Mouse (Mus musculus): ENCODE results near the gene Plekha7. TPM values are rescaled to one million over a fixed set of nuclear protein-coding genes. Genes with fewer than 3 reads are reported as not detected.

Gene Plekha7
- polyA plus RNA-seq, 1 experiment from 2014 or later = 10.4 TPM

DNA sequence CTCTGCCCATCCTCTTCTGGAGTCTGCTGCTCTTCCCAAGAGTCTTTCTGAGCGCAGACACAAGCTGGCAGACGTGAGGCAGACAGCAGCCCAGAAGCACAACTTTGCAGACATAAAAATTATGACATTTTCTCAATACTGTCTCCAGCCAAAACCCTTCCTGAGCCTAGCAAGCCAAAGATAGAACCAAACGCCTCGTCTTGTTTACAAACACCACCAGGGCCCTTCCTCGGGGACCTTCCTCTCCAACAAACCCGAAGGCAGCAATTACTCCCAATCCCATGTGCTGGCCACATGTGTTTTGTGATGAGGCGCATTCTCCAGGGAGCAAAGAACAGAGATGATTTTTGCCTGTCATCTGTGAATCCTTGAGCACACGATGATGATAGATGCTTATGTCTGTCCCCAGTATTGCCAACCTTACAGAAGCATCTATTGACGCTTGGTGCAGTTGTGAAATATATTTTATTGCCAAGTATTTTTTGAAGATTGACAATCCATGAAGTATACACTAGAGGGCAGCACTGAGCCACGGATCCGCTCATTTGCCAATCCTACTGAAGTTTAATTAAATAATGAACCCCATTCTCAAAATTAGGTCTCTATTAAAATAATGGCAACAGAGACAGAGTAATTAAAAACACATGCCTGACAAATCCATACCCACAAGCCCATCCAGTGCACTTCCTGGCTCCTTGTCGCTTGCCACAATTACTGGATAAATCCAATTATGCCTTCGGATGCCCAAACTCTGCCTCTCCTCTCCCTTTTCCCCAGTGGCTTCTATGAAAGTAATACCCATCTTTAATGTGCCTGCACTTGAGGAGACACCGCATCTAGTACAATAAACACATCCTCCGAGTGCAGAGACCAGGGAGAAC lies 62.1 kb downstream of the Plekha7 start:
- Histone ChIP-seq H3K27me3 (replicated peaks) (no peaks in the 10 kb centered on the region), H3K4me2 (replicated peaks) (peak overlapping the region; percentile 41), H3K9ac (no peak overlapping the region), H3K36me3 (no peaks in the 10 kb centered on the region), H3K4me1 (peaks cover 23% of the 10 kb centered on the region), H3K9me3 (no peaks in the 10 kb centered on the region), H3K27ac (no peak overlapping the region), H3K4me3 (no peak overlapping the region)
- ATAC-seq (ENCODE audit: low FRiP score, low read depth) = no peak
- 37% methylated on average over 15 of the region's 15 CpGs for WGBS

DNA sequence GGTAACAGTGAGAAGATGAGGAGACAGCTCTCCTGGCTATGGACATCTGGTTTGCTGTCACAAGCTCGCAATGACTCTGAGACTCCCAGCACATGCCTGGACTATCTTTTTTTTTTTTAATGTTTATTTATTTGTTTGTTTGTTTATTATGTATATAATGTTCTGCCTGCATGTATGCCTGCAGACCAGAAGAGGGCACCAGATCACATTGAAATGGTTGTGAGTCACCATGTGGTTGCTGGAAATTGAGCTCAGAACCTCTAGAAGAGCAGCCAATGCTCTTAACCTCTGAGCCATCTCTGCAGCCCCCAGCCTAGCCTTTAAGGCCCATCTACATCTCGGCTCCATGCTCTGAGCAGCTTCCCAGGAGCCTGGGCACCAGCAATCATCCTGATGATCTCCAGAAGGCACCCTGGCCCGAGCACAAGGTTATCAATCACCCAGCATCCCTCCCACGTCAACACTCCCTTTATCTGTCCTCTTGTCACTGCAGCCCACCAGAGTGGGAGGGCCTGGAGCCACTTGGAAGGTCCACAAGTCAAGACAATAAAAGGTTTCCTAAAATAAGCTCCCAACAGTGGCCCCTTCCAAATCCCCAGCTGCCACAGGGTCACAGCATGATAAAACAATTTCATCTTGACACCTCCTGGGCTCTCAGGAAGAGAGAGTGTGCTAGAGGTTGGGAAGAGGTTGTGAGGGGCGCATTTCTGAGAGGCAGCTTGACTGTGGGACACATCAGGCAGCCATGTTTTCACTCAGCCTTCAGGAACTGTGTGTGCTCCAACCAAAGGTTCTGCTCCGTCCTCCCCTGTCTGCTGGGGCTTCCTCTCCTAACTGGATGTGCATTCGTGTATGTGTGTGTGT lies 63.6 kb downstream of the Plekha7 start:
- Histone ChIP-seq H3K36me3 (no peaks in the 10 kb centered on the region), H3K27me3 (replicated peaks) (no peaks in the 10 kb centered on the region), H3K4me3 (no peak overlapping the region), H3K9ac (no peak overlapping the region), H3K4me2 (replicated peaks) (no peak overlapping the region), H3K4me1 (peaks cover 23% of the 10 kb centered on the region), H3K9me3 (no peaks in the 10 kb centered on the region), H3K27ac (no peak overlapping the region)
- WGBS = 31% methylated on average over 7 of the region's 7 CpGs
- ATAC-seq (ENCODE audit: low FRiP score, low read depth) = no peak

DNA sequence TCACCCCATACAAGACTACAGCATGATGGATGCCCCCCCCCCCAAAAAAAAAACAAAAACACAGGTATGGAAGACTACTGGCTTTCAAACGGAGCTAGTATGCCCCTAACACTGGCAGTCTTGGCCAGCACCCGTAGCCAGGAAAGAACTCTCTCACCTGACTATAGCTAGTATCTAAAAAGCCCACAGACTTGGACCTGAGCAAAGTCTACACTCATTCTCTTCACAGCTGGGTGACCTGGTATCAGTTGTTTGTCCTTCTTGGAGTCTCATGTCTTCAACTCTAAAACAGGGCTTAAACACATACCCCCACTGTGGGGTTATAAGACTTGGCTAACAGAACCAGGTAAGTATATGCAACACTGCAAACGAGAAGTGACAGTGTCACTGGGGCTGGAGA lies 65.4 kb downstream of the Plekha7 start:
- H3K4me3 ChIP-seq = no peak overlapping the region
- H3K36me3 ChIP-seq = no peaks in the 10 kb centered on the region
- H3K9me3 ChIP-seq = no peaks in the 10 kb centered on the region
- ATAC-seq (ENCODE audit: low FRiP score, low read depth) = no peak
- H3K4me2 ChIP-seq (replicated peaks) = no peak overlapping the region
- H3K27me3 ChIP-seq (replicated peaks) = peaks cover 8% of the 10 kb centered on the region
- 87% methylated on average over 3 of the region's 3 CpGs for WGBS
- no peak overlapping the region for H3K27ac ChIP-seq
- H3K9ac ChIP-seq = no peak overlapping the region
- peaks cover 24% of the 10 kb centered on the region for H3K4me1 ChIP-seq

DNA sequence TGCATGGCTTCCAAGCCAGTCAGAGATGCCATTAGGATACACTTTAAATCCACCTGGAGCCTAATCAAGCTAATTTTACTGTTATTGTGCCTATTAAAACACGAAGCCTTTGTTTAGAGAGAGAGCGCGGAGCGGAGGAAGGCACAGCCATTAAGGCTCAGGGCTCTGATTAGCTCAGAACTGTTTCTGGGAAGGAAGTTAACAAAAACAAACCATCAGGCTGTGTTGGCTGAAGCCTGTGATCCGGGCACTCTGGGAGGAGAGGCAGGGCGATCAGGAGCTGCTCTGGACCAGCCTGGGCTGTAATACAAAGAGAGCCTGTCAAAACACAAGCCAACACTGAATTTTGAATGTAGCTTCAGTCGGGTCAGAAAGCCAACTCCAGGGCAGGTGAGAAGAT lies 66.6 kb downstream of the Plekha7 start:
- no peaks in the 10 kb centered on the region for H3K9me3 ChIP-seq
- peaks cover 20% of the 10 kb centered on the region for H3K27me3 ChIP-seq (replicated peaks)
- no peak for ATAC-seq (ENCODE audit: low FRiP score, low read depth)
- H3K4me1 ChIP-seq = peaks cover 28% of the 10 kb centered on the region
- H3K4me3 ChIP-seq = no peak overlapping the region
- H3K9ac ChIP-seq = no peak overlapping the region
- H3K4me2 ChIP-seq (replicated peaks) = no peak overlapping the region
- no peaks in the 10 kb centered on the region for H3K36me3 ChIP-seq
- WGBS = 26% methylated on average over 7 of the region's 7 CpGs
- no peak overlapping the region for H3K27ac ChIP-seq

DNA sequence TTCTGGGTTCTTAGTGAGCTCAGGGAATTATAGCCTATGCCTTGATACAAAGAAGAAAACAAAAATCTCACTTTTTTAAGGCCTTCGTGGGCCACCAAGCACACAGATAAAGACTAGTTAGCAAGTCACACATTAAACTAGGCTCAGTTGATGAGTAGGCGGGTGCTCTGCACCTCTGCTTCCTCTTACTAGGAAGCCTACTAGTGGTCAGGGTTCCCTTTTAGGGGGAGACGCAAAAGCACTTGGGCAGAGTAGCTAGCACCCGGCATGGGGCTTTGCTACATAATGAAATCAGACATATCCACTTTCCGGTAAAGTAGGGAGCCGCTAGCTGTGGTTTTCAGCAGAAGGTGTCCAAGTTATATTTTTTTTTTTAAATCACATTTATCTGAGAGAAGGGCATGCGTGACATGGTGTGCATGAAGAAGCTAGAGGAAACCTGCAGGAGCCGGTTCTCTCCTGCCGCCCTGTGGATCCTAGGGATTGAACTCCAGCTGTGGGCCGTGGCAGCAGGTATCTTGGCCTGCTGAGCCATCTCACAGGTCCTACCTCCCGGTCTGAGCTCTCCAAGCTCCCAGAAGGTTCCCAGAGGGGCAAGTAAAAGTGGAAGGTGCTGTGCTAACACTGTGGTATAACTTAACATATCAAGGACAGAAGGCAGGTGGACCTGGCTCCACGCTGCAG lies 67.2 kb downstream of the Plekha7 start:
- no peak for ATAC-seq (ENCODE audit: low FRiP score, low read depth)
- no peak overlapping the region for H3K4me3 ChIP-seq
- 65% methylated on average over 12 of the region's 12 CpGs for WGBS
- H3K4me2 ChIP-seq (replicated peaks) = no peak overlapping the region
- peaks cover 27% of the 10 kb centered on the region for H3K27me3 ChIP-seq (replicated peaks)
- H3K9me3 ChIP-seq = no peaks in the 10 kb centered on the region
- H3K27ac ChIP-seq = no peak overlapping the region
- no peaks in the 10 kb centered on the region for H3K36me3 ChIP-seq
- peaks cover 27% of the 10 kb centered on the region for H3K4me1 ChIP-seq
- H3K9ac ChIP-seq = no peak overlapping the region

DNA sequence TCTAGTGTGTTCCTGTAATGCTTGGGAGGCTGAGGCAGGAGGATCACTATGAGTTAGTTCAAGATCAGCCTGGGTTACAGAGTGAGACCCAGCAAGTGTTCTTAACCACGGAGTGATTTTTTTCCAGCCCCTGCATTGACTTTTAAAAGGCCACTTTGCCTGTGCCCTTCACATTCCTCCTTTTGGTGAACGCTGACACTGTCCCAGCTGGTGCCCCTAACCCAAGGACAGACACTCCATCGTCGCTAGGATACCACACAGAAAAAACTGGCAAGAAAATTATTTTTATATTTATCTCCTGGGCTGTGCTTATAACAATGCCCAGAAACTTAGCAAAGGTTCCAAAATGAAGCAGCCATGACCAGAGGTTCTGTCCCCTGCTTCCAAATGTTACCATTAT lies 67.8 kb downstream of the Plekha7 start:
- no peak overlapping the region for H3K9ac ChIP-seq
- H3K27ac ChIP-seq = no peak overlapping the region
- 79% methylated on average over 4 of the region's 4 CpGs for WGBS
- no peaks in the 10 kb centered on the region for H3K9me3 ChIP-seq
- no peak for ATAC-seq (ENCODE audit: low FRiP score, low read depth)
- H3K36me3 ChIP-seq = no peaks in the 10 kb centered on the region
- H3K4me2 ChIP-seq (replicated peaks) = no peak overlapping the region
- peaks cover 32% of the 10 kb centered on the region for H3K27me3 ChIP-seq (replicated peaks)
- peaks cover 22% of the 10 kb centered on the region for H3K4me1 ChIP-seq
- H3K4me3 ChIP-seq = no peak overlapping the region

DNA sequence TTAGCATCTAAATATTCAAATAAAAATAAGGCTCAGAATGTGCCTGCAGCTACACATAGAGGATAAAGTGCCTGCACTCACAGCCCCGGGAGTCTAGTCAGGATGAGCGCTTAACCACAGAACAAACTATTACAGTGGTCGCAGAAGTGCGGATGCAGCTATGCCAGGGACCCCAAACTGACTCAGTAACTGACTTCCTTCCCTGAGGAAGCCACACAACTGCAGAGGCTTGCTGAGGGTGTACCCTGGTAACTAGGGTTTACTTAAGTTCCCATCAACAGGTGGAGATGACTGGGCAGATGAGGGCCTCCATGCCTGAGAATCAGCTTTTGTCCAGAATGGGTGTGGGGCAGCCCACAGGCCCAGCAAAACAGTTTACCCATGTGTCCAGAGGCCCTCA lies 69.9 kb downstream of the Plekha7 start:
- no peak overlapping the region for H3K4me2 ChIP-seq (replicated peaks)
- peaks cover 16% of the 10 kb centered on the region for H3K4me1 ChIP-seq
- H3K9ac ChIP-seq = no peak overlapping the region
- H3K4me3 ChIP-seq = no peak overlapping the region
- WGBS = 76% methylated on average over 4 of the region's 4 CpGs
- ATAC-seq (ENCODE audit: low FRiP score, low read depth) = no peak
- H3K9me3 ChIP-seq = no peaks in the 10 kb centered on the region
- no peaks in the 10 kb centered on the region for H3K36me3 ChIP-seq
- H3K27ac ChIP-seq = no peak overlapping the region
- H3K27me3 ChIP-seq (replicated peaks) = peaks cover 35% of the 10 kb centered on the region

DNA sequence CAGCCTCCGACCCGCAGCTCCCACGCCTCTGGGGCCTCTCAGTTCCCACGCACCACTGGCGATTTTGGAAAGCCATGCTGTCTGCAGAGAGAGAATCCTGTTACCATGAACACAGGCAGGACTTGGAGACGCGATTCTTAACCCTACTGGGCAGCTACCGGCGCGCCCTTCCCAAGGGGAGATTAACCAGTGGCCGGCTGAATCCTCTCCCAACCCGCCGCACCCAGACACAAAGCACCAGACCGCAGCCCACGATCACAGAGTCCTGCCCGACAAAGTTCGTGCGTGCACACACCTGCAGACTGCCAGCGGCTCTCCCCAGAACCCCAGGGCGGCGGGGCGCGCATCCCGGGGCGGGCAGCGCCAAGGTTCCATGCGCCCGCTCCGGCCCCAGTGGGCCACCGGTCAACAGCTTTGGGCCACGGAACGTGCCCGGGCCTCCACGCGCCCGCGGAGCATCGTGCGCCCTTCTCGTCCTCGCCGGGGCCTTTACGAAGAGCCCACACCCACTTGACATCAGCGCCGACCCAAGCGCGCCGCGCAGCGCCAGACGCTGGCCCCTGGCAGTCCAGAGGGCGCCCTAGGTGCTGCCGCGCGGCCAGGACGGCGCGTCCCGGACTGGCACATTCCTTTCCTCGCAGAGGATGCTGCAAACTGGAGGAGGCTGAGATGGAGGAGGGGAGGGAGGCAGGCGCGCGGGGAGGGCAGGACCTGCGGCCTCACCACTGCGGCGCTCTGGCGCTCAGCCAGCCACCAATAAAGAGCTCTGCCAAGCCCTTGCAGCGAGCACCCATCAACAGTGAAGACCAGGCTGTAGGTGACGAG lies 70.8 kb downstream of the Plekha7 start:
- Histone ChIP-seq H3K9ac (peak overlapping the region; percentile 54), H3K4me2 (replicated peaks) (peak overlapping the region; percentile 79), H3K27me3 (replicated peaks) (peaks cover 35% of the 10 kb centered on the region), H3K27ac (no peak overlapping the region), H3K4me3 (peak overlapping the region; percentile 37), H3K9me3 (no peaks in the 10 kb centered on the region), H3K36me3 (no peaks in the 10 kb centered on the region), H3K4me1 (peaks cover 16% of the 10 kb centered on the region)
- peak; percentile 35; the same call in 1 of the 2 replicates for ATAC-seq (ENCODE audit: low FRiP score, low read depth)
- 1% methylated on average over 69 of the region's 69 CpGs for WGBS

DNA sequence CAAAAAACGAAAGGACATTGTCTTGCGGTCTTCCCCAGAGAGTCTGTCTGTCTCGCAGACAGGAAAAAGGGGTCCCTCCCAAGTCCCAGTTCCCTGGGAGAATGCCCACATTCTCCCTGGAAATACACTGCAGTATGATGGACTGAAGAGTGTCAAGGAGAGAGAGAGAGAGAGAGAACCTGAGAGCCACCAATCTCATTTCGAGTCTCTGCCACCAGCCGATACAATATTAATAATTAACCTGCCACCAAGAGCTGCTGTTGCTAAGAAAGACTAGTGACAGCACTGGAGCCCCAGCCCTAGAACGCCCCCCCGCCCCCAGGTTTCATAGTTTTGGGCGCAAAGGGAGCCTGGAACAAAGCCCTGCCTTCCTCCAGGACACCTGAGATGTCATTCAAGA lies 71.6 kb downstream of the Plekha7 start:
- ATAC-seq (ENCODE audit: low FRiP score, low read depth) = no peak
- Histone ChIP-seq H3K9me3 (no peaks in the 10 kb centered on the region), H3K27me3 (replicated peaks) (peaks cover 35% of the 10 kb centered on the region), H3K4me2 (replicated peaks) (peak overlapping the region; percentile 79), H3K36me3 (no peaks in the 10 kb centered on the region), H3K4me1 (peaks cover 16% of the 10 kb centered on the region), H3K27ac (no peak overlapping the region), H3K9ac (no peak overlapping the region), H3K4me3 (peak overlapping the region; percentile 37; the same call in 1 of the 2 replicates)
- WGBS = 49% methylated on average over 8 of the region's 8 CpGs

DNA sequence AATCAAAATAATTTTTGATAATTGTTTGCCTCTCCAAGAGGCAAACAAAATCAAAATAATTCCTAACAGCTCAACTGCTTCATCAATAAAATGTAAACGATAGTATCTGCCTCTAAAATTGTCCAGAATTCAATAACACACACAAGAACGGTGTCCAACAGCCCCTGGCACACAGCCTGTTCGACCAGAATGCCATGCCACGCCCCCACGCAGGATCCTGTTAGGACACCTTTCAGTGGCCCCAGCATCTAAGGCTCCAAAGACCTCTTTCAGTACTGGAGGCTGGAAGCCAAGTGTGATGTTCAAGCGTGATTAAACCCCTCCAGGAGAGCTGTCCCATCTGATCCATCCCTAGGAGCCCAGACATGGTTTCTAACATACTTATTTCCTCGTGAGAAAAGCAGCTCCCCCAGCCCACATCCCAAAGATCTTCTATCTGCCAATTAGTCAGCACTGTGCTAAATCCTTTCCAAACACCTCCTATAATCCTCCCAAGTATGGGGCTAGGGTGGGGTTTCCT lies 73.8 kb downstream of the Plekha7 start:
- Histone ChIP-seq H3K4me3 (no peak overlapping the region), H3K27ac (no peak overlapping the region), H3K9ac (no peak overlapping the region), H3K4me1 (peaks cover 16% of the 10 kb centered on the region), H3K36me3 (no peaks in the 10 kb centered on the region), H3K9me3 (no peaks in the 10 kb centered on the region), H3K4me2 (replicated peaks) (no peak overlapping the region), H3K27me3 (replicated peaks) (peaks cover 35% of the 10 kb centered on the region)
- WGBS = 80% methylated on average over 7 of the region's 7 CpGs
- no peak for ATAC-seq (ENCODE audit: low FRiP score, low read depth)

DNA sequence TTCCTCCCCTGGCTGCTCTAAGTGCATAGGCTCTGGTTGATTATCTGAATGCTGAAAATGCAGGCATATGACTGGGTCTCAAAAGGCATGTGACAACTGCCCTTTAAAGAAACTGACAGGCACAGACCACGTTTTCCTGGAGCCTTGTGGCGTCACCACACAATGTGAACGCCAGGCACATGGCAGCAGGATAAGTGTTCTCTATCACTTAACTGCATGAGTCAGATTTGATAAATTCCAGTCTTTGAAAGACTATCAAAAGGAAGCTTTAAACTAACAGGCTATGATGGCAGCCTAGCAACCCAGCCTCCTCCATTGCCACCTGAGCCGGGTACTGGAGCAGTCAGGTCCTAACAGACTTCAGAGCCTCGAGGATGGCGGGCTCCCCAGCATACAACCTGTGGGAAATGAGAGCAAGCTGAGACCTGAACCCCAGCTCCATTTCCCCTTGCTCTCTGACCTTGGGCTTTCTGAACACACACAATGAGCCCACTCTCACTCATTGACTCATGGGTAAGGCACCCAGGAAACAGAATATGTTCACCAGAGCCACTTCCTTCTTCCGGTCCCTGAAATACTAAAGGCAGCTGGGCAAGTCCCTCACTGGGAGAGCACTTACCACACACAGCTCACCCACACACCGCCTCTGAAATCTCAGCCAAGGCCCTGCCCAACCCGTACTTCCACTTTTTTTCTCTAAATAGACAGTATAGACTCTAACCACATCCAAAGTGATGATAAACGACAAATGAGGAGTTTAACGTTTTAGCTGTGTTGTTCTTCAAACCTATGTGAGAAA lies 77.2 kb downstream of the Plekha7 start:
- no peak overlapping the region for H3K4me2 ChIP-seq (replicated peaks)
- no peak overlapping the region for H3K9ac ChIP-seq
- no peak overlapping the region for H3K27ac ChIP-seq
- WGBS = 82% methylated on average over 11 of the region's 11 CpGs
- peaks cover 10% of the 10 kb centered on the region for H3K27me3 ChIP-seq (replicated peaks)
- H3K36me3 ChIP-seq = no peaks in the 10 kb centered on the region
- ATAC-seq (ENCODE audit: low FRiP score, low read depth) = no peak
- no peaks in the 10 kb centered on the region for H3K9me3 ChIP-seq
- H3K4me1 ChIP-seq = peaks cover 3% of the 10 kb centered on the region; the same call in 1 of the 2 replicates
- no peak overlapping the region for H3K4me3 ChIP-seq

Measured in neural tube, embryonic 12.5 days (tissue).